Mouse (Mus musculus): ENCODE results near the gene Gm19345.

Gm19345 gene

GRCm38 (mm10) chr7:19824182-19824973 lies 27.4 kb upstream of the Gm19345 start:
- CTCF ChIA-PET, result no interaction called here

GRCm38 (mm10) chr7:19826756-19827155 lies 25.0 kb upstream of the Gm19345 start:
- CTCF ChIA-PET, result no interaction called here

GRCm38 (mm10) chr7:19829694-19830093 lies 22.1 kb upstream of the Gm19345 start:
- CTCF ChIA-PET, result no interaction called here

- CTCF ChIA-PET, result no interaction called here
These were observed 21.1 kb upstream of the Gm19345 start for GRCm38 (mm10) chr7:19830682-19831156.

GRCm38 (mm10) chr7:19831837-19832236 lies 20.0 kb upstream of the Gm19345 start:
- CTCF ChIA-PET, result no interaction called here

GRCm38 (mm10) chr7:19834055-19834454 lies 17.7 kb upstream of the Gm19345 start:
- CTCF ChIA-PET, result interaction anchor here (0.6 kb wide), 1 partner anchor 28 kb away, joined by 3 read pairs; no protein-coding TSS in a partner anchor

- CTCF ChIA-PET, result no interaction called here
These were observed 15.0 kb upstream of the Gm19345 start for GRCm38 (mm10) chr7:19836843-19837242.

GRCm38 (mm10) chr7:19840371-19840770 lies 11.4 kb upstream of the Gm19345 start:
- CTCF ChIA-PET, result interaction anchor here (0.7 kb wide), 1 partner anchor 36 kb away, joined by 3 read pairs; no protein-coding TSS in a partner anchor

- CTCF ChIA-PET, result interaction anchor here (0.7 to 1.0 kb wide), 2 partner anchors 36 to 42 kb away, joined by 3 to 4 read pairs; no protein-coding TSS in a partner anchor
These were observed 10.9 kb upstream of the Gm19345 start for GRCm38 (mm10) chr7:19840936-19841335.

GRCm38 (mm10) chr7:19841686-19842413 lies 10.0 kb upstream of the Gm19345 start:
- CTCF ChIA-PET, result interaction anchor here (0.5 to 1.0 kb wide), 2 partner anchors 43 to 102 kb away, joined by 4 to 6 read pairs; no protein-coding TSS in a partner anchor

- CTCF ChIA-PET, result interaction anchor here (0.6 to 2.7 kb wide), 4 partner anchors 41 to 395 kb away, joined by 3 to 41 read pairs (median 4); no protein-coding TSS in a partner anchor
These were observed 8.8 kb upstream of the Gm19345 start for GRCm38 (mm10) chr7:19842885-19843504.

- CTCF ChIA-PET, result interaction anchor here (0.6 to 2.7 kb wide), 4 partner anchors 31 to 53 kb away, joined by 3 to 41 read pairs (median 4); no protein-coding TSS in a partner anchor
These were observed 8.2 kb upstream of the Gm19345 start for GRCm38 (mm10) chr7:19843561-19843960.

- CTCF ChIA-PET, result interaction anchor here (0.6 to 2.7 kb wide), 7 partner anchors 30 to 145 kb away, joined by 3 to 41 read pairs (median 6); partner anchors contain the start of gene Cblc
These were observed 7.2 kb upstream of the Gm19345 start for GRCm38 (mm10) chr7:19844521-19845171.

GRCm38 (mm10) chr7:19853526-19853925 lies 1.7 kb downstream of the Gm19345 start:
- CTCF ChIA-PET, result interaction anchor here (0.6 kb wide), 1 partner anchor 68 kb away, joined by 4 read pairs; no protein-coding TSS in a partner anchor

- CTCF ChIA-PET, result no interaction called here
These were observed 3.9 kb downstream of the Gm19345 start for GRCm38 (mm10) chr7:19855663-19856062.

- CTCF ChIA-PET, result no interaction called here
These were observed 4.5 kb downstream of the Gm19345 start for GRCm38 (mm10) chr7:19856283-19856682.

- CTCF ChIA-PET, result interaction anchor here (0.5 to 0.6 kb wide), 3 partner anchors 10 to 68 kb away, joined by 5 to 6 read pairs (median 5); no protein-coding TSS in a partner anchor
These were observed 7.9 kb downstream of the Gm19345 start for GRCm38 (mm10) chr7:19859740-19860139.

- CTCF ChIA-PET, result interaction anchor here (0.7 kb wide), 1 partner anchor 150 kb away, joined by 3 read pairs; no protein-coding TSS in a partner anchor
These were observed 9.4 kb downstream of the Gm19345 start, which contains the start of gene Ceacam16 for GRCm38 (mm10) chr7:19861199-19861598. Gene Ceacam16 (minus strand): TSS chr7:19861299.

- CTCF ChIA-PET, result no interaction called here
These were observed 12.4 kb downstream of the Gm19345 start for GRCm38 (mm10) chr7:19864241-19864640.

GRCm38 (mm10) chr7:19865246-19866036 lies 13.6 kb downstream of the Gm19345 start:
- CTCF ChIA-PET, result interaction anchor here (0.6 kb wide), 1 partner anchor 704 kb away, joined by 3 read pairs; no protein-coding TSS in a partner anchor

All from spleen, embryonic (tissue).